Mouse (Mus musculus) gonadal fat pad, adult 2 months (tissue): ENCODE measurements around the gene Cdk17. TPM values are rescaled to one million over a fixed set of nuclear protein-coding genes. Genes with fewer than 3 reads are reported as not detected.

Experiments
- DNase-seq: peaks from one replicate; pipeline ENCODE4 v3.0.0-alpha.2; 2012; ENCODE audit warnings: low read depth
- polyA plus RNA-seq: library from polyadenylated mRNA; depleted of rRNA; stranded (reverse); fragments of >200 nt; gene quantifications from 2 replicates; pipeline ENCODE4 v1.2.3, GENCODE M21; 2012

The Cdk17 gene
- polyA plus RNA-seq, 1 experiment: 12.6 TPM

- DNase-seq: no peak
Measured at GRCm38 (mm10) chr10:93227921-93228320, 67.2 kb downstream of the Cdk17 start.

- no peak for DNase-seq
Measured at GRCm38 (mm10) chr10:93228401-93229007, 67.8 kb downstream of the Cdk17 start.

GRCm38 (mm10) chr10:93231490-93231889 lies 70.8 kb downstream of the Cdk17 start:
- DNase-seq: no peak

GRCm38 (mm10) chr10:93231893-93232292 lies 71.2 kb downstream of the Cdk17 start:
- DNase-seq: no peak

GRCm38 (mm10) chr10:93233665-93234194 lies 73.1 kb downstream of the Cdk17 start:
- no peak for DNase-seq

- no peak for DNase-seq
Measured at GRCm38 (mm10) chr10:93234692-93235091, 74.0 kb downstream of the Cdk17 start.

GRCm38 (mm10) chr10:93239201-93239806 lies 78.6 kb downstream of the Cdk17 start:
- no peak for DNase-seq

- no peak for DNase-seq
Measured at GRCm38 (mm10) chr10:93242208-93242607, 81.5 kb downstream of the Cdk17 start.

GRCm38 (mm10) chr10:93242861-93243260 lies 82.2 kb downstream of the Cdk17 start:
- no peak for DNase-seq

GRCm38 (mm10) chr10:93244209-93244705 lies 83.6 kb downstream of the Cdk17 start:
- no peak for DNase-seq

GRCm38 (mm10) chr10:93246185-93246920 lies 85.7 kb downstream of the Cdk17 start:
- no peak for DNase-seq

- no peak for DNase-seq
Measured at GRCm38 (mm10) chr10:93247422-93247821, 86.7 kb downstream of the Cdk17 start.

GRCm38 (mm10) chr10:93247902-93248301 lies 87.2 kb downstream of the Cdk17 start:
- no peak for DNase-seq

GRCm38 (mm10) chr10:93248416-93248815 lies 87.7 kb downstream of the Cdk17 start:
- DNase-seq: no peak

- no peak for DNase-seq
Measured at GRCm38 (mm10) chr10:93249901-93250300, 89.2 kb downstream of the Cdk17 start.

GRCm38 (mm10) chr10:93250436-93251317 lies 90.0 kb downstream of the Cdk17 start:
- no peak for DNase-seq

GRCm38 (mm10) chr10:93251426-93251825 lies 90.8 kb downstream of the Cdk17 start:
- DNase-seq: no peak

- no peak for DNase-seq
Measured at GRCm38 (mm10) chr10:93252661-93253060, 92.0 kb downstream of the Cdk17 start.

- no peak for DNase-seq
Measured at GRCm38 (mm10) chr10:93253156-93253555, 92.5 kb downstream of the Cdk17 start.

GRCm38 (mm10) chr10:93255294-93255693 lies 94.6 kb downstream of the Cdk17 start:
- no peak for DNase-seq

GRCm38 (mm10) chr10:93259826-93260225 lies 99.2 kb downstream of the Cdk17 start:
- no peak for DNase-seq
